Mouse (Mus musculus) heart, postnatal 4 days (tissue): ENCODE measurements around the gene Ivd. TPM values are rescaled to one million over a fixed set of nuclear protein-coding genes. Genes with fewer than 3 reads are reported as not detected.

Experiments used
- DNase-seq: peaks from one replicate; pipeline ENCODE4 v3.0.0; 2021
- total RNA-seq, 2 experiments: library from RNA; stranded (reverse); gene quantifications; 2 replicates each; pipeline ENCODE4 v1.2.3; 2021

The Ivd gene
- total RNA-seq = 10 to 100 TPM; 92.0 to 92.6 TPM

DNA sequence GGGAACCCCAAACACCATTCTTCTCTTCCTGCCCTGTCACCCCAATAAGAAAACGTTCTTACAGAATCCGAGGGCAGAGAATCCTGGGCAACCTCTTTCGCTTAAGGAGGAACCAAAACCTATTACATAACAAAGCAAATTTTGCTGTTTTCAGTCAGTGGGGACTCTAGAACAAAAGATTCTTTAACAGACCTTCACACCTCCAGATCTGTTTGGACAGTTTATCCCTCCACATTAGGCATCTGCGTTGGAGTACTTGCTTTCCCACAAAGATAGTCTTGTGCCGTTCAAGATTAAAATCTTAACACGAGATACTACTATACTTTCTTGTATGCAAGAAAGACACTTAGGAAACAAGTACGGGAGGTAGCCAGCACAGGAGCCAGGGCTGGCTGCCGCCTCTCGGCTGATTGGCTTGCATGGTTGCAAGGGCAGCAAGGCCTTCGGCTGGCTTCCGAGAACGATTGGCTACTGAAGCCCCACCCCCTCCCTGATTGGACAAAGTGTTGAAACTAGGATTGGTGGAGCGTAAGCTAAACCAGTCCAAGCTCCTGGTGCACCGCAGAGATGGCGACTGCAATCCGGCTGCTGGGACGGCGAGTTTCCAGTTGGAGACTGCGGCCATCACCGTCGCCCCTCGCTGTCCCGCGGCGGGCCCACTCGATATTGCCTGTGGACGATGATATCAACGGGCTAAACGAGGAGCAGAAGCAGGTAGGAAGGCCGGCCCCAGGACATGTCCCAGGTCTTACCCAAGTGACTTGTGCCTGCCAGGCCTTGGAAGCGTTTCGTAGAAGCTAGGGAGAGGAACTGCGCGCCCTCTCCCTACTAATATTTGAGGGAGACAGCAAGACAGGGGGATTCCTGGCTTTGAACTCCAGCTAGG is at the start of gene Ivd:
Gene Ivd, plus strand, starts transcription at position 501 of the 886 bp plus-strand sequence.
- DNase-seq = peak; percentile 90

GRCm38 (mm10) chr2:118812724-118813123 is 49.0 kb upstream of the Ivd start:
- no peak for DNase-seq

DNA sequence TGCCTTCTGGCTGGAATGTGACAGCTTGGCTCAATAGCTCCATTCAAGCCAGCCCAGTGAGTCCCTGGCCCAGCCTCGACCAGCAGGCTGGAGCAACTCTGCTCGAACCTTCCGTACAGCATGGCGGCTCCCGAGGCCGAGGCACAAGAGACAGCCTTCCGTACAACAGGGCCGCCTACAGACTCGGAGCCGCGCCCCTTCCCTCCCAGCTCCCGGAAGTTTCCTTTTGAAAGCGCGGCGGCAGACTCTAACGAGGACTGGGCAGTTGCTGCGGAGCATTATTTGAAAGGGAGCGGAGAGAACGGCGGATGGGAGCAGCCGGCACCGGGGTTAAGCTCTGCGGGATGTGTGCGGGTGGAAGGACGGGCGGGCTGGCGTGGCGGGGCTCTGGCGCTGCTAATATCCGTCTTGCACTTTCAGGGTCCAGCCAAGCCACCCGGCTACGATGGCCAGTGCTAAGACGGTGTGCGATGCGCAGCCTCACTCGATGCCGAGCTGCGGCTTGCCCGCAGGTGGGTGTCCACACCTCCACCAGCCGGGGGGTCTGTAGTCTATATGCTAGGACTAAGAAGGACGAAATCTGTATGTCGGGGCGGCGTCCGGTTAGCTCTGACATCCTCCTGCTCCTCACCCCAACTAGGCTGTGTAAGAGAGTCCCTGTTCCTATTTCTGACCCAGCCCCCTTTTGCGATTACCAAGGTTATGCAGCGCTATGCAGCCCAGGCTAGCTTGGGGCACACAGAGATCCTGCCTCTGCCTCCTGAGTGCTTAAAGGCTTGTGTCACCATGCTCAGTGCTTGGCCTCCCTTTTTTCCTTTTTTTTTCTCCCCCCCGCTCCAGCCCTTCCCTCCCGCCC is 47.5 kb upstream of the Ivd start, which contains the start of gene Knstrn:
Gene Knstrn, plus strand, starts transcription at position 23 of the 856 bp plus-strand sequence.
- DNase-seq = peak; percentile 90

DNA sequence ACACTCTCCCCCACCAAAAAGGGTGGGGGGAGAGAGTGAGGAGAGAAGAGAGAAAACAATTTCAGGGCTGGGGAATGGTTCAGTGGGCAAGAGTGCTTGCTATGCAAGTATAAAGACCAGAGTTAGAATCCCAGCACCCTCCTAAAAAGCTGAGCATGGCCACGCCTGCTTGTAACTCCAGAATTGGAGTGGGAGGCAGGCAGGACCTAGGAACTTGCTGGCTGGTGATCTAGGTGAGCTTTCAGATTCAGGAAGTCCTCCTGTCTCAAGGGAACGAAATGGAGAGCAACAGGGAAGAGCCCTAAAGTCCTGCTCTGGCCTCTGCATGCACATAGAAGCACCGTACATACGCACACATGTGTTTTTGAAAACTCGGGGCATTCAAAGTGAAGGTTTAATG is 39.0 kb upstream of the Ivd start:
- DNase-seq = no peak

DNA sequence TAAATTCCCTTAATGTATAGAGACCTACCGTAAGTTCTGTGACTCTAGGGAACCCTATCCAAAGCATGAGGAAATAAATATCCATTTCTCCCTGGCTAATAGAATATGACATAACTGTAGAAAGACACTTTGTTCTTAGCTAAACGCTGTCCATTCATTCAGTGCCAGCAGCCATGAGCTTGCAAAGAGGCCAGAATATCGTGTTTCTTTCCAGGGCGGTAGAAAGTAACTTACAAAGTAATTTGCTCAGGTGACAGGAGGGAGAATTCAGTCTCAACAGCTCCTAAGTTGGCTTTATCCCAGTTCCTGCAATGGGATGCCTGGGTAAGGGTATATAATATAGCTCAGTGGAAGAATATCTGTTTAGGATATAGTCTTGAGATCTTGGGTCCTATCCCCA is 37.4 kb upstream of the Ivd start:
- DNase-seq = no peak

DNA sequence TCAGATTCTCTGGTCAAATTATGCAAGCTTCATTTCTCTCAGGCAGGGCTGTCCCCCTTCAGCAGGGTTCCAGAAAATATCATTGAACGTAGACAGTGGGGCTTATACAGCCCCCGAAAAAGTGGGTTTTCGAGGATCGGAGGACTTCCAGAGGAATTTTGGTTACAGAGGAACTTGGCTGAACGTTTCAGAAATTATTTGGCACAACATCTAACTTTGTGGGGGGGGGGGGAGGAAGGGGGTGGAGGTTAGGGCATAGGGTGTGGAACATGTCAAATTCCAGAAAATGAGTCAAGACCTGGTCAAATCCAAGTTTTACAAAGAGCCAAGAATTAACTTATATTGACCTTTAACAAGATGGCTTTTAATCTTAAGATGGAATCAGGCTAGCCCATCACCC is 32.7 kb upstream of the Ivd start:
- no peak for DNase-seq

GRCm38 (mm10) chr2:118834061-118834460 is 27.7 kb upstream of the Ivd start:
- no peak for DNase-seq

DNA sequence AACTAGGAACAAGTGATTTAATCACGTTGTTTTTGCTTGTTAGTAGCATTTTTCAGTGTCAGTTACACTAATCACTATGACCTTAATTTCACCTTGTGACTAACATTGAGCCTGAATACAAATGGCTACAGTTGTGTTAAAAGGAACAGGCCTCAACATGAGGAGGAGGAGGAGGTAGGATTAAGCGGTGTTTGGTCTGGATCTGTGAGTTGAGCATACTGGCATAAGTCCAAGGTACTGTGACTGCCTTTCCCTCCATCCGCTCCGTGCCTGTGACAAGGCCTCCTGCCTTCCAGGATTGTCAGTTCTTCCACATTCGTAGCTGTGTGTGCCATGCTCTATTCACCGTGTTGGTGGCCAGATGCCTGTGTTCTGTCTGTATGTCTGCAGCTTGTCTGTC is 26.6 kb upstream of the Ivd start:
- DNase-seq = no peak

DNA sequence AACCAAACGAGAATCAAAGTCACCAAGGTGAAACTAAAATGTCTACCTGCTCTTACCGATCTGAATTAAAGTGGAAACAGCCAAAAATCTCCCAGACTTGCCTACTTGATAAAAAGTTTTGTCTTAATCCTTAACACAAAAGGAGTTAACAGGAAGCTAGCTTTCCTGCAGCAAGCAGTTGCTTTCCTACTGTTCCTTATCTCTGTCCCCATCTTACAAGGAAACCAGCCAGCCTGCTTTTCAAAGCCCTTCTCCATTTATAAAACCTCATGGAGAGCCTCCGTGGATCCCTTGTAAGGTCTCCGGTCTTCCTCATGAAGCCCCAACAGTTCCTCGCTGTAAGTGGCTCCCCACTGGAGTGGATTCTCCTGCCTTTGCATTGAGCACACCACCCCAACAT is 23.4 kb upstream of the Ivd start:
- no peak for DNase-seq

DNA sequence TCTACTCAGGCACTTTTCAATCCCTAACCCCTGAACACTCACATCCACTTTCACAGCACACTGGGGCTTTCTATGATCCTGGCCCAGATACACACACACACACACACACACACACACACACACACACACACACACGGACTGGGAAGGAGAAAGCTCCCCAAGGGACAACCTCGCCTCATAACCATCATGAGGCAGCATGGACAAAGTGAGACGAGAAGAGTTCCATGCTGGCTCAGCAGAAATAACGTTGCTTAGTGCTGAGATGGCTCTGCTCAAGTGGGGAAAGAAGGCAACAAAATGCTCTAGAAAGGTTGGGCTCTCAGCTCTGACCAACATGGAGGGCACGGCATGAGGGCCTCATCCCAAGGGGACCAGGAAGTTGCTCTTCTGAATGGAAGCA is 20.6 kb upstream of the Ivd start:
- DNase-seq = no peak

DNA sequence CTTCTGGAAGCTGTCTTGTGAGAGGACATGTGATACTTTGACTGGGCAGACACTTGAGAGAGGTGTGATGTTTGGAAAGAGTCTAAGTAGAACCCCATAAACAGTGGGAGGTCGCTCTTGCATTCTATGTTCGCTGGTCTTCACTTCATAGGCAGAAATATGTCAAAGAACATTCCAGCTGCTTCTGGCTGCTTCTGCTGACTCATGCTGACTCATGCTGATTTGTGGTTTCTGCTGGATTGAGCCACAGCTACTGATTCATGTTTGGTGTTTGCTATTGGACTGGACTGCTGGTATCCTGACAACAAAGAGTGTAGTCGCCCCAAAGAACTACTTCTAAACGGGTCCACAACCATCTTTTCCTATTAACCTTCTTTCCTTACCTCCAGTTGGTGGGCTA is 20.0 kb upstream of the Ivd start:
- no peak for DNase-seq

DNA sequence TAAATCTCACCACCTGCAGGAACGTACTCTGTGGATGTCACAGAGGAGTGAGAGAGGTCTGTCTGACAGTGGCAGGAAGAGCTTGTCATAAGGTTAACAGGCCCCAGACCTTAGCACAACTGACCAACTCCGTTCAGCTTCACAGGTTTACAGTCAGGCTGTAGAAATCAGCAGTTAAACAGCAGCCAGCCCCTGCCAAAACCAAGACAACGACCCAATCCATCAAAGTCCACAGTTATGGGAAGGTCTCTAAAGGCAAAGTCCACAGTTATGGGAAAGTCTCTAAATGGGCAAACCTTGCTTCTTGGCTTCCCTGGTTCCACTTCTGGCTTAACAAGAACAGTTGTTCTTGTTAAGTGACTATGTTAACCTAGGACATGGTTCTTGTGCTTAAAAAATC is 17.3 kb upstream of the Ivd start:
- DNase-seq = no peak

GRCm38 (mm10) chr2:118846246-118846645 is 15.5 kb upstream of the Ivd start:
- no peak for DNase-seq

DNA sequence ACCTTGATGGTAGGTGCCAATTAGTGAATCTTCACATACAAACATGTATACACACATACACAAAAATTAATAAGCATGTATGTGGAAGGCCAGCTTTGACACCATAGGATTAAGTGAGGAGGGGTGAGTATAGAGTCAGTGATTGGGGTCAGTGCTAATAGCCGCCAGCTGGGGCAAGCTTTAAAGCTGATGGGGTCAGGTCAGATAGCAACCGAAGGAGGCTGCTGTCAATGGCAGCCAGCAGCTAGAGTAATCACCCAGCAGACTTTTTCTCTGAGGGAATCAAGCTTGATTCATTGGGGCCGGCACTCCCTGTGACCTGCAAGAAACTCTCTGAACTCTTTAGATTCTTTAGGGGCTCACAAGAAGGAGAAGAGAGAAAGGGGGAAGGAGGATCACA is 10.0 kb upstream of the Ivd start:
- DNase-seq = no peak

DNA sequence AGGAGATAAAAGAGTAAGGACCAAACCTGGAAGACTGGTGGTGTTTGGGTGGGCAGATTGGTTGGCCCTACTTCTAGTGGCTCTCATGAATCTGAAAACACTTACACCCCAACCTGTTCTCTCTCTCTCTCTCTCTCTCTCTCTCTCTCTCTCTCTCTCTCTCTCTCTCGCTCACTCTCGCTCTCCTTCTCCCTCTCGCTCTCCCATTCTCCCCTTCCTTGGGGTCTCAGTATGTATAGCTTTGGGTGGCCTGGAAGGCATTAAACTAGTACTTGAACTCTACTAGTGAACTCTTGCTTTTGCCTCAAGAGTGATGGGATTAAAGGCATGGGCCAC is 554 bp downstream of the Ivd start:
- DNase-seq = no peak

DNA sequence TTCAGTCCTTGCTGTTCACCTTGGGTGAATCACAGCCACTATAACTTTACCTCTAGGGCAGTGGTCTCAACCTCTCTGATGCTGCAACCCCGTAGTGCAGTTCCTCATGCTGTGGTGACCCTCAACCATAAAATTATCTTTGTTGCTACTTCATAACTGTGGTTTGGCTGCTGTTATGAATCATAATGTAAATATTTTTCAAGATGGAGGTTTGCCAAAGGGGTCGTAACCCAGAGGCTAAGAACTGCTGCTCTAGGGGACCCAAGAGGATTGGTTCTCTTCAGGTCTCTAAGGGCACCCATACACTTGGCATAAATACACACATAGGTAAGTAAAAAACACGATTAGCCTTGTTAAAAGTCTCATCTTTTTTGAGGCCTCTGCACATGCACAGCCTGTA is 8.8 kb downstream of the Ivd start:
- no peak for DNase-seq

- DNase-seq = no peak
These were observed 9.3 kb downstream of the Ivd start for GRCm38 (mm10) chr2:118871032-118871431.

DNA sequence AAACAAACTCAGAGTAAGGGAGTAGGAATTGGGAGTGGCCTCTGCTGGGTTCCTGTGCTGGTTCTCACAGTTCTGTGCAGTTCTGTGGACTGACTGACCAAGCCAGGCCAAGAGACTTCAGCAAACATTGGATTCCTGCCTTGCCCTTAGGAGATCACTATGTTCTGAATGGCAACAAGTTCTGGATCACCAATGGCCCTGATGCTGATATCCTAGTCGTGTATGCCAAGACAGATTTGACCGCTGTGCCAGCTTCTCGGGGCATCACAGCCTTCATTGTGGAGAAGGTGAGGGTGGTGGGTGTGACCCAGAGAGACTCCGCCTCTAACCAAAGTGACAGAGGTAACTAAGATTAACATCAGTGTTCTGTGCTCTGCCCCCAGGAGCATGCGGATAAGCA is 11.3 kb downstream of the Ivd start:
- DNase-seq = no peak

GRCm38 (mm10) chr2:118873890-118874430 is 12.2 kb downstream of the Ivd start:
- DNase-seq = no peak

DNA sequence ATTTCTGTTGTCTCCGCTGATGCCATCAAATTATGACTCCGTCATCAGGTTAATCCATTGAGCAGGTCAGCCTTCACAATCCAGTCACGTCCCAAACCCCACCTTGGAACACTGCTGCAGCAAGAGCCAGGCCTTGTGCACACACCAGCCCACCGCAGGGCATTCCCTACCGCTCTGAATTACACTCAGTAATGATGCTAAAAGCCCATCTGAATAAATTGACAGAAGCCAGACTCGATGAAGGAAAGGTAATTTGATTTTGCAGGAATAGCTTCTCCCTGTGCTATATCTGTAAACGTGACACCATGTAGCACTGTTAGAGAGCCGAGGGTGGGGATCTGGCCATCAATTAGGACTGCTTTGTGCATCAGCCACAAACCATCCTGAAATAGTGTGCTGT is 13.6 kb downstream of the Ivd start:
- DNase-seq = no peak

DNA sequence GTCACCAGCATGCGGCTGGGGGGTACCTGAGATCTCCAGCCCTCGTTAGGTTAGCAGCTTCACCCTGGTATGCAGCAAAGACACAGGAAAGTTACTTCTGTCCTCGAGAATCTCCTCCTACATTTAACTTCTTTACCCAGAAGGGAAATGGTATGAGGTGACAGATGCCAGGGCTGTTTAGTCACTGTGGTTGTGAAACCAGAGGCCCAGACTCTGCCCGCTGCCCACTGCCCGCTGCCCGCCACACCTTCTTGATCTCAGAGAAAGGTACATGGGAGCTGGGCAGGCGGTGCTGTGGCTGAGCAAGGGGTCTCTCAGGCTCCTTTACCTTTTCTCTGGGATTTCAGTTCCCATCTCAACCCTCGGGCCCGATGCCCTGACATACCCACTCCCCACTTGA is 14.7 kb downstream of the Ivd start:
- DNase-seq = no peak

GRCm38 (mm10) chr2:118881019-118881418 is 19.3 kb downstream of the Ivd start:
- peak; percentile 35 for DNase-seq

DNA sequence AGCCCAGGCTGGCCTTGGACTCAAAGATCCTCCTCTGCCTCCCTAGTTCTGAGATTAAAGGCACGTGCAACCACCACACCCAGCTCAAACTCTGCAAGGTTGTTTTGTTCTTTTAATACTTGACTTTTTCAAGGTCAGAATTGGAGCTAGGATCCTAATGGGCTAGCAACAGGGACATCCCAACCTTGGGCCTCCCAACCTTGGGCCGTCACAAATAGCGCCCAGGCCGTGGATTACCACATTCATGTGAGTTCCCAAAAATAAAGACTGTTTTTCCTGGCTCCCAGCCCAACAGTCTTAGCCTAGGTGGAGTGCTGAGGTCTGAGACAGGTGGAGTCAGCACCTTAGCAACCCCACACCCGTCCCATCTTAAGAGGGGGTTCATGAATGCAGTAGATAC is 20.2 kb downstream of the Ivd start:
- DNase-seq = no peak
